ENCODE assay signal across 23 mouse cellular contexts in the genomic region with DNA sequence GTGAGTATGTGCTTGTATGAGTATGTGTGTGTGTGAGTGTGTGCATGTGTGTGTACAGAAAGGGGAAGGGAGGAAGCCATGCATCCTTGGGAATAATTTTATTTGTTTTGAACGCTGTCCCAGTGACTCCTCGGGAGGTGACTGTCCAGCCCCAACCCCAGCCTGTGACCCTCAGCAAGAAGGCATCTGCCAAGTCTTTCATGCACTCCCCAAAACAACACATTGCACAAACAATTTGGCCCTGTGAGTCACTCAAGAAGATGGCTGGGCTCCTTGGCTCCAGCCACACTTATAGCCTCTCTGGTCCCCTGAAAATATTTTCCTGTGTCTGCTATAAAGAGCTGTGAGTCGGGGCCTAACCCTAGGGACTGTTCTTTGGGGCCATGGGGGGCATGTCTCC. TPM values are rescaled to one million over a fixed set of nuclear protein-coding genes. Genes with fewer than 3 reads are reported as not detected.
DNase-seq lines count a peak whose midpoint lies in the region; TF ChIP-seq lines count a peak whose summit lies in the region.
"Had no signal": no experiment of that assay in that cellular context is flagged by ENCODE, and none has a peak within 500 bp of the region (broad histone marks: within the 10 kb centered on the region; RNA-seq: fewer than 3 reads in every experiment).

No protein-coding gene starts in this region.

- H3K4me1 ChIP-seq in liver, adult 2 months (ENCODE audit: control insufficient read depth, insufficient read depth, low read length), result peaks cover 31% of the 10 kb centered on the region

- no peaks in the 10 kb centered on the region for H3K36me3 ChIP-seq in liver, adult 2 months (ENCODE audit: control insufficient read depth, insufficient read depth, low read length)
- H3K36me3 ChIP-seq: embryonic facial prominence, embryonic 12.5 days; heart, embryonic 12.5 days; hindbrain, embryonic 12.5 days; kidney, embryonic 15.5 days; liver, embryonic 15.5 days; midbrain, embryonic 12.5 days; neural tube, embryonic 12.5 days had no signal

- H3K27me3 ChIP-seq in liver, adult 2 months (ENCODE audit: control insufficient read depth, insufficient read depth, low read length), result no peaks in the 10 kb centered on the region
- H3K27me3 ChIP-seq: embryonic facial prominence, embryonic 12.5 days; hindbrain, embryonic 12.5 days; limb, embryonic 13.5 days; liver, embryonic 15.5 days; midbrain, embryonic 12.5 days; neural tube, embryonic 12.5 days had no signal

- peaks cover 9% of the 10 kb centered on the region; the same call in 1 of the 2 replicates for H3K79me2 ChIP-seq in liver, adult 2 months (ENCODE audit: control insufficient read depth, insufficient read depth, low read length)

- H3K4me3 ChIP-seq in liver, adult 2 months (ENCODE audit: insufficient read depth, low read depth, low read length), result no peak overlapping the region
- H3K4me3 ChIP-seq: embryonic facial prominence, embryonic 12.5 days; erythroblast, embryonic 14.5 days; heart, embryonic 12.5 days; hindbrain, embryonic 12.5 days; kidney, embryonic 15.5 days; layer of hippocampus, adult 2 months; limb, embryonic 13.5 days; liver, embryonic 15.5 days; midbrain, embryonic 12.5 days; neural tube, embryonic 12.5 days had no signal

- 34% methylated on average over 3 of the region's 3 CpGs for WGBS in liver, adult 2 months

- H3K27ac ChIP-seq in liver, adult 2 months (replicated peaks; ENCODE audit: insufficient read depth, low read depth, low read length), result peak overlapping the region; percentile 24
- H3K27ac ChIP-seq: embryonic facial prominence, embryonic 12.5 days; hindbrain, embryonic 12.5 days; kidney, embryonic 15.5 days; layer of hippocampus, adult 2 months; limb, embryonic 13.5 days; liver, embryonic 15.5 days; macrophage; midbrain, embryonic 12.5 days; neural tube, embryonic 12.5 days had no signal

- DNase-seq in adrenal gland, adult (ENCODE audit: inconsistent age in 2 of 2, low spot score in 1 of 2), result peak; percentile 64 to 89
- no peak for DNase-seq in adrenal gland, postnatal 4 days (ENCODE audit: low spot score in 2 of 2)
- DNase-seq in liver, adult 2 months (ENCODE audit: extremely low read depth, low read depth, low spot score), result peak; percentile 81
- DNase-seq in liver, result no peak
- DNase-seq in adrenal gland, adult 2 months, result peak; percentile 88
- DNase-seq in lung, postnatal 4 days, result peak; percentile 23 to 57
- no peak for DNase-seq in spleen, adult 18-20 months
- no peak for DNase-seq in gastrocnemius, postnatal 36 days
- DNase-seq: cerebellum, adult 9-10 months; heart, postnatal 14 days; layer of hippocampus, postnatal 36 days; right cerebral cortex, adult 18-20 months had no signal

- no peak for TF ChIP-seq POLR2A in liver, adult 2 months (IDR thresholded peaks at IDR 0.05; ENCODE audit: extremely low read depth, insufficient read depth, low read length)

- TF ChIP-seq CTCF in liver, adult 2 months (IDR thresholded peaks at IDR 0.05; ENCODE audit: low read depth, low read length), result no peak

- intact Hi-C loops in gastrocnemius, postnatal 36 days (cut with DNase I), result no loop called here

- no peak overlapping the region for H3K9ac ChIP-seq in liver, adult 2 months (ENCODE audit: low read depth, low read length)
- H3K9ac ChIP-seq: embryonic facial prominence, embryonic 12.5 days; hindbrain, embryonic 12.5 days; kidney, embryonic 15.5 days; limb, embryonic 13.5 days; liver, embryonic 15.5 days; midbrain, embryonic 12.5 days; neural tube, embryonic 12.5 days had no signal

RNA-seq across cellular contexts. Expression of a gene that starts 41.9 kb away (rescaled TPM):
- total RNA-seq in adrenal gland, postnatal 4 days (2021), result 10 to 100 TPM; 25.9 to 29.7 TPM
- 4.6 and 5.5 TPM in 2 replicates for total RNA-seq in liver, adult 2 months (2014; rRNA removed)
- 8.5 and 9.5 TPM in 2 replicates for polyA plus RNA-seq in liver, adult 2 months (2012; rRNA removed)
- 10 to 100 TPM; 12.8 to 24.5 TPM for total RNA-seq in adrenal gland, adult 2 months (2021)
- 6.2 and 7.3 TPM in 2 replicates for polyA plus RNA-seq in adrenal gland, adult 2 months (2012; rRNA removed)
- 10 to 100 TPM; 19.2 to 23.2 TPM for total RNA-seq in gastrocnemius, postnatal 36 days (2021)

RNA-seq across cellular contexts. Expression of a gene that starts 42.0 kb away (rescaled TPM):
- total RNA-seq in adrenal gland, postnatal 4 days (2021), result 1 to 10 TPM; 2.0 to 2.6 TPM
- total RNA-seq in liver, adult 2 months (2014; rRNA removed), result 0.07 and 0.09 TPM in 2 replicates
- polyA plus RNA-seq in liver, adult 2 months (2012; rRNA removed), result 0.04 TPM in 1 of 2 replicates, not detected in the other
- total RNA-seq in adrenal gland, adult 2 months (2021), result under 1 TPM; 0.26 to 0.83 TPM
- 0.34 and 1.1 TPM in 2 replicates for polyA plus RNA-seq in adrenal gland, adult 2 months (2012; rRNA removed)
- total RNA-seq in gastrocnemius, postnatal 36 days (2021), result not detected

Comparison
In these comparisons a context has a peak if more than half of its experiments do, and no peak if none do; other contexts are left out.
1. DNase-seq: peak in adrenal gland, adult (2 of 2), liver, adult 2 months (single experiment), adrenal gland, adult 2 months (single experiment) and lung, postnatal 4 days (2 of 2); none in adrenal gland, postnatal 4 days (0 of 2), liver (single experiment), spleen, adult 18-20 months (0 of 2) and gastrocnemius, postnatal 36 days (0 of 2).